Mouse (Mus musculus) urinary bladder, postnatal 4 days (tissue): ENCODE measurements around the gene Gm42372.

Experiments used
- DNase-seq, 2 experiments: peaks; one replicate each; pipeline ENCODE4 v3.0.0; 2021 to 2022; ENCODE audit warnings: low spot score in 2 of 2

The Gm42372 gene

GRCm38 (mm10) chr7:17003230-17003960 lies 20.5 kb downstream of the Gm42372 start:
- no peak for DNase-seq

GRCm38 (mm10) chr7:17004716-17005115 lies 21.8 kb downstream of the Gm42372 start:
- DNase-seq: no peak

DNA sequence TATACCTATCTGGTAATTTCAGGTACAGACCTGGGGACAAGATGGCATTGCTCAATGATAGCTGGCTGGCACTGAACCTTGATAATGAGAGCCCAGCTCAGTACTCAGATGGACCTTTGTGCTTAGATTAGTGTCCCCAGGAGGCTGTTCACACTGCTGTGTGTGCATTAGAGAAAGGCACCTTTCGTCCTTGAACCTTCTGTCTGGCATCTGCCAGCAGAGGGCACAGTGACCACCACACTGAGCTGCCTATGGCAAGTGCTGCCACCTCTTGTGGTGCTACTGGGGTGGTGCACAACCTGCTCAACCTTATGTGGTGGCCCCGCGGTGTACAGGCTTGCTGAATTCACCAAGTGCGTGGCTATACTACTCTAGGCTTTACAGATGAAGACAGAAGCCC lies 24.4 kb downstream of the Gm42372 start:
- DNase-seq: no peak

DNA sequence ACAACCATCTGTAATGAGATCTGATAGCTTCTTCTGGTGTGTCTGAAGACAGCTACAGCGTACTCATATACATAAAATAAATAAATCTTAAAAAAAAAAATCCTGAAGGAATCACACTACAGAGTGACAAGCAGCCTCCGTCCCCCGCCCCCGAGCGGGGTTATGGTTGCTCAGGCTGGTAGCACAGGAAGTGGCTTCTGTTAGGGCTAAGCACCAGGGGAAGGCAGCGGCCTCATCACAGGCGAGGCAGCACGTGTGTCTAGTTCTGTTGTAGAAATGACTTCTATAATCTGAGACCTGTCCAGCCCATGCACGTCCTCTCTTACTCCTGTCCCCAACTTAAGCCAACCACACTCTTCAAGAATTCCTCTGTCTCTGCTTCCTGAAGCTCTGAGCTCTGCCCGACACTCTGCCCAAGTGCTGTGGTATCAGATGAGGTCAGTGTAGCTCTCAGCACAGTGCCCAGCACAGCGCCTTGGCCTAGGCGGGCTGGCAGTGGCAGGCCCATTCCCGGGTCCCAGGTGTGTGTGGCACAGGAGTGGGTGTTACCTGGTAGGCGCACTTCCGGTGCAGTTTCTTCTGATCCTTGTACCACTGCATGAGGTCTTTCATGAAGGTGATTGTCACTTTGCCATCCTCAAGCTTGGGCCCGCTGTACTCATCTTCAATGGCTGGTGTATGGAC lies 26.6 kb downstream of the Gm42372 start:
- no peak for DNase-seq

DNA sequence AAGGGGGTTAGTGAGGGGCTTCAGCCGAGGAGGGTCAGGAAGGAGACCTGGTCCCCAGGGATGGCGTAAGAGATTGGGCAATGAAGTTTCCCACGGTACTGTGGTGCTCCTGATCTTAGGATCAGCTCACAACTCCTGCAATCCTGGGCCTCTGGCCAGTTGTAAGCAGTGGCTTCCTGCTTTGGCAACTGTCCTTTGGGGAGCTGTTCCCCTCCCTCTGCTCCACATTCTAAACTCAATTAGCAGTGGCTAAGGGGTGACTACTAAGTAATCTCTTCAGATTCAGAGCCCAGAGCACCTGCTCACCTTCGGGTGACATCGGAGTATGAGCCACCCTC lies 27.1 kb downstream of the Gm42372 start:
- DNase-seq: no peak

DNA sequence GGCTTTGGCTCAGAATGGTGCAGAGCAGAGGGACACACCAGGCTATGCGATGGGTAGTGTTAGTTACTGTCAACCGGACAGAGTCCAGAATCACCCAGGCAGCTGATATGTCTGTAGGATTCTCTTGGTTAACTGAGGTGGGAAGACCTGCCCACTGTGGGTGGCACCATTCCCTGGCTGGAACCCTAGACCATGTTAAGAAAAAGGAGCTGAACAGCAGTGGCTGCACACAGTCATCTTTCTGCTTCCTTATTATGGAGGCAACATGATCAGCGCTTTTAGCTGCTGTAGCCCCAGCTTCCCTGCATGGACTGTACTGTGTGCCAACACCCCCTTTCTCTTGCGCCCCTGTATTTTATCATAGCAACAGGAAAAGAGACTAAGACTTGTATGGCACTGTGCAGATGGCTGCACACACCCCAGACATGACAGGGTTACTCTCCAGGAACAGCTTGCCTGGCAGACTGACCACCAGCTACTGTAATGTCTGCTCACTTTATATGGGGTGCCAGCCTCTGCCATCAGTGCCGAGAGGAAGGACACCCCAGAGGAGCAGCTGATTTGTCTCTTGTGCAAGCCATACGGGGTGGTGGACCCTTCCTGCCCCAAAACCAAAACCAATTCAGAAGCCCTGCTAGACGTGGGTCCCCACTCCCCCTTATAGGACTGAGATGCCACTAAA lies 29.2 kb downstream of the Gm42372 start:
- DNase-seq: no peak

GRCm38 (mm10) chr7:17015381-17015780 lies 32.5 kb downstream of the Gm42372 start:
- DNase-seq: no peak

GRCm38 (mm10) chr7:17017036-17017435 lies 34.1 kb downstream of the Gm42372 start:
- DNase-seq: peak; percentile 82 to 87

DNA sequence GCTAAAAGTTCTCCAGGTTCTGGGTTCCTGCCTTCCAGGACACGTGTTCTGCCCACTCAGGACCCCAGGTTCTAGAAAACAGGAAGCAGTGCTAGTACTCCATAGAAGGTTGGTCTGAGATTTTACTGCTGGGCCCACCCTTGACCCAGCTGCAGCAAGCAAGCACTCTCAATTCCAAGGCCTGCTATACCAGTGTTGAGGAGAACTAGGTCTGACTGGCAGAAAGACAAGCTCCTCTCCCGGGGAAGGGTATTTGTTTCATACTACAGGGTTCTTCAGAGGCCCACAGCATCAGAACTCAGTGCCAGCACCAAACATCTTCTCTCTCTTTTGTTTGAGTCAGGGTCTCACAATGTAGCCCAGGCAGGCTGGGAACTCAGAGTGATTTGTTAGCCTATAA lies 35.0 kb downstream of the Gm42372 start:
- no peak for DNase-seq

DNA sequence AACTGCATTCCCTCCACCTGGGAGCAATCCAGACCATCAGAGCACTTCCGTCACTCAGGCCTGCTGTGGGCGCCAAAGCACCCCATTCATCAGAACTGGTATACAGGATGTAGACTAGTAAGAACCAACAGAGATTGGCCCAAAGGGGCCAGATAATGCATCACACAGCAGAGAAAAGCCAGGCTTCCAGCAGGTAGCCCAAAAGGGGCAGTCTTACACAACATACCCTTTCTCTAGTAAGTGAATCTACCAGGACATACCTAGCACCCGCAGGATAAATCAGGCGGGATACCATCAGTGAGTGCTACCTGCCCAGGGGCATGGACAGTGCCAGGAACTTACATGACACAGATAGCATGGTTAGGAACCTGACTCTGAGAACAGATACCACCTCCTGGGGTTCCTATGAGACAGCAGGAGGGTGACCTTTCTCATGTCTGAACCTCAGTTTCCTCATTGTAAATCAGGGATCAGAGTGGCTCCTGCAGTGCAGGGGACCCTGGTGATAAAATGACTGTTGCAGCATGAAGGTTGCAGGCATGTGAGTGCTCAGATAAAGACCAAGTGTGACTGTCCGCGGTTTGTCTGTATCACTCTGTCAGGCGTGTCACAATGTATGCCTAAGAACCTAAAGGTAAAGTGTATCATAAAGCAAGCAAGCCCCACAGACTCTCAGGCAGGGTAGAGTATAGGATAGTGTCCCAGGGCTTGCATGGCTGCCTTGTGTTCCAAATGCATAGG lies 36.7 kb downstream of the Gm42372 start:
- no peak for DNase-seq

DNA sequence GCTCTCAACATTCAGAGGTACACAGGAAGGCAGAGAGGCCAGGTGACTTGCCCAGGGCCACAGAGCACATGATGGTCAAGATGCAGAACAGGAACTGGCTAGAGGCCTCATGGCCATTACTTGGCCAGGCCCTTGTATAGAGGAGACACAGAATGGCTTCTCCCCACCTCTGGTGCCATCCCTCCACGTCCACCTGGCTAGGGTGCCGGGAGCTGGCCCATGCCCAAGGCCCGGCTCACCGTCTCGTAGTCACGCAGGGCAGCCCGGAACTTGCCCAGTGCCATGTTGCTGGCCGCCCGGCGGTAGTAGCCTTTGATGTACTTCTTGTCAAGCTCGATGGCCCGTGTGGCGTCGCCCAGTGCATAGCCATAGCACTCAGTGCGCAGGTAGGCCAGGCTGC lies 39.3 kb downstream of the Gm42372 start:
- DNase-seq: no peak

DNA sequence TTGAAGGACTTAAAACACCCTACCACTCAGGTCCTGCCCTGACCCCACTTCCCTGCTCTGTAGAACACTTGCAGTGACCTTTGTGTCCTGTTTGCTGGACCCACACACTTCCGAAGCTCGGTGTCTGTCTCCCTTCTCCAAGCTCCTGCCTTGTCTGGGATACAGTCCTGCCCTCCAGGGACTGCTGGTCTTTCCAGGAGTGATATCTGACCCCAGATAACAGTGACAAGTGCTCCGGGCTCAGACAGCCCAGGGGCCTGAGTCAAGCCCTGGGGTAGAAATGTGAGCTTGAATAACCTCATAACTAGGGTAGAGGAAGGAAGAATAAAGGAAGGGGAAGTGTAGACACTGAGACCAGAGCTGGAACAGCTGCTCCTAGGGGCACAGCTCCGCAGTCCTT lies 40.8 kb downstream of the Gm42372 start:
- no peak for DNase-seq

GRCm38 (mm10) chr7:17024141-17024540 lies 41.3 kb downstream of the Gm42372 start:
- DNase-seq: no peak

- DNase-seq: no peak
These were observed 42.1 kb downstream of the Gm42372 start for GRCm38 (mm10) chr7:17024814-17025504.

DNA sequence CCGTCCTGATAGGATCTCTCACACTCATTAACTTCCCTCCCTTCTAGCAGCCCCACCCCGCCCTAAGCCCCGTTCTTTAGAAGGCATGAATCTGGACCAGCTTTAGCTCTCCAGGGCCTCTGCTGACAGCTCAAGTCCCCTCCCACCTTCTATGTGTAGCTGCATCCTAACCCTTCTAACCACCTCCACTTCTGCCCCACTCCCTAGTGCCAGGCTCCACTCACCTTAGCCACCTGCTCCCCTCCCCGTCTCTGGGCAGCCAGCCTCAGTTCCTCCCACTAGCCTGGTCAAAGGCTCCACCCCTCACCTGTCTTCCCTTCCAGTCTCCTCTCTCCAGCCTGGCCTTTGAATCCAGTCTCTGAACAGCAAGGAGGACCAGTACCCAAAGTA lies 42.6 kb downstream of the Gm42372 start:
- no peak for DNase-seq

GRCm38 (mm10) chr7:17025896-17026622 lies 43.2 kb downstream of the Gm42372 start:
- no peak for DNase-seq

- DNase-seq: no peak
These were observed 44.1 kb downstream of the Gm42372 start for GRCm38 (mm10) chr7:17026710-17027587.

GRCm38 (mm10) chr7:17027588-17028343 lies 44.9 kb downstream of the Gm42372 start, which contains the start of gene Ppp5c:
Gene Ppp5c, minus strand, starts transcription at chr7:17027924.
- DNase-seq: peak; percentile 91 to 94

DNA sequence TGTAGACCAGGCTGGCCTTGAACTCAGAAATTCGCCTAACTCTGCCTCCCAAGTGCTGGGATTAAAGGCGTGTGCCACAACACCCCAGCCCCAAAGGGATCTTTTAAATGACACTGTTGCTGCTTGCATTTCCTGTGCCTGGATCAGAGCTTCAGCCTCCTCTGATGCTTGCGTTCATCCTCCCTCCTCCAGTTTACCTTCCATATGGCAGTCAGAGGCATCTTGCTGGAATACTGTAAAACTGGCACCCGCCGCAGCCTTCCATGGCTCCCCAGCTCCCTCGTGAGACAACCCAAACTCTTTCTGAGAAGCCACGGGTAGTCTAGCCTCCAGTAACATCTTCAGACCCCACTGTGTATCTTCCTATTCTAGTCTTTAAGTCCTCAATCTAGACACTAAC lies 46.0 kb downstream of the Gm42372 start:
- no peak for DNase-seq
